Mouse (Mus musculus): ENCODE data around the gene Lyzl4.

DNA sequence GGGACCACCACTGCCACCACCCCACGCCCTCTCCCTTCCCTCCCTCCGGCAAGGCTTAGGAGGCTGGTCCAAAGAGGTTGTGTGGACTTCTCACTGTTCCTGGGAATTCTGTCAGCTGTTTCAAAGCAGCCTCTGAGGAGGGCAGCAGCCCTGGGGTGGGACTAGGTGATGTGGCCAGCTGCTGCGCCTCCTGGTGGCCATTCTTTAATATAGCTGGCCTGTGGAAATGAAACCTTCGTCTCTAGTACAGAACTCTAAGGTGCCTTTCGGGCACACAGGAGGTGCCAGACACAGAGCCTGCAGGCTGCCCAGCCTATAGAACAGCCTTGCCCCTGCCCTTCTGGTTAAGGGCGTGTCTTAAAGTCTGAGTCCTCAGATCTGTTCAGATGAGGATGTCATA, 37.7 kb upstream of the Lyzl4 start:
- TF ChIP-seq CTCF (IDR thresholded peaks at IDR 0.05; ENCODE audit: low read depth): peak; percentile 85
- no peak for TF ChIP-seq EP300 (IDR thresholded peaks at IDR 0.05; ENCODE audit: low read depth)

Data from heart, postnatal 0 days (tissue).